Mouse (Mus musculus) lung, postnatal 0 days (tissue): ENCODE data around the gene Pitpnc1. TPM values are rescaled to one million over a fixed set of nuclear protein-coding genes. Genes with fewer than 3 reads are reported as not detected.

Source experiments
- ATAC-seq: fragments of 200-750 bp; cut with Nextera tagmentation; 2 replicates; pipeline ENCODE4 v1.8.0; 2017; ENCODE audit warnings: moderate library complexity
- DNase-seq: peaks from one replicate; pipeline ENCODE4 v3.0.0-alpha.2; 2016; ENCODE audit warnings: low spot score
- H3K27ac ChIP-seq: fragments of 300-500 bp; sonication (generic); 2 replicates; pipeline ENCODE4 v1.5.1; 2014; ENCODE audit warnings: antibody characterized with exemption, mild to moderate bottlenecking, low read length, mixed read lengths
- H3K27me3 ChIP-seq: fragments of 300-500 bp; sonication (generic); replicated peaks from 2 replicates; pipeline ENCODE4 v1.6.1; 2014; ENCODE audit warnings: low read length, mixed read lengths; ENCODE audit not compliant: insufficient read depth
- H3K36me3 ChIP-seq: fragments of 300-500 bp; sonication (generic); 2 replicates; pipeline ENCODE4 v1.6.1; 2014; ENCODE audit warnings: low read length, mixed read lengths; ENCODE audit not compliant: insufficient read depth
- H3K4me1 ChIP-seq: fragments of 300-500 bp; sonication (generic); 2 replicates; pipeline ENCODE4 v1.6.1; 2014; ENCODE audit warnings: antibody characterized with exemption, low read depth, low read length, mixed read lengths; ENCODE audit not compliant: insufficient read depth
- H3K4me2 ChIP-seq: fragments of 300-500 bp; sonication (generic); replicated peaks from 2 replicates; pipeline ENCODE4 v1.6.1; 2014; ENCODE audit warnings: low read depth, mild to moderate bottlenecking, low read length, moderate library complexity, mixed read lengths
- H3K4me3 ChIP-seq: fragments of 300-500 bp; sonication (generic); 2 replicates; pipeline ENCODE4 v1.5.1; 2014; ENCODE audit warnings: low read depth, low read length
- H3K9ac ChIP-seq: fragments of 300-500 bp; sonication (generic); replicated peaks from 2 replicates; pipeline ENCODE4 v1.6.1; 2014; ENCODE audit warnings: low read depth, mild to moderate bottlenecking
- H3K9me3 ChIP-seq: fragments of 300-500 bp; sonication (generic); 2 replicates; pipeline ENCODE4 v1.6.1; 2016; ENCODE audit warnings: low read length, mixed read lengths
- CTCF ChIP-seq: IDR thresholded peaks from 2 replicates; pipeline ENCODE4 v1.5.1; 2016; ENCODE audit warnings: antibody characterized with exemption, mild to moderate bottlenecking
- EP300 ChIP-seq: IDR thresholded peaks from 2 replicates; pipeline ENCODE4 v1.6.1; 2016; ENCODE audit warnings: antibody characterized with exemption, mild to moderate bottlenecking, control low read depth
- WGBS: fragments of 180-500 bp; shearing (Covaris S2); extraction: QIAGEN DNeasy Blood & Tissue Kit; methylation state at CpG from one replicate; pipeline ENCODE4 v1.1.7; 2014; 5-methylcytosine and 5-hydroxymethylcytosine counted together
- polyA plus RNA-seq: library from polyadenylated mRNA; unstranded; fragments of >200 nt; fragmentation: Nextera tagmentation; extraction: Ambion mirVana; gene quantifications from 2 replicates; pipeline ENCODE4 v1.2.1, GENCODE M21; 2015

Gene Pitpnc1
- polyA plus RNA-seq, 1 experiment from 2014 or later: 16.3 TPM

GRCm38 (mm10) chr11:107454546-107455462, 15.7 kb downstream of the Pitpnc1 start:
- DNase-seq (peak; percentile 55), ATAC-seq (peak; percentile 60)
- peak overlapping the region; percentile 8; the same call in 1 of the 2 replicates for H3K4me3 ChIP-seq
- H3K36me3 ChIP-seq: no peaks in the 10 kb centered on the region
- H3K4me2 ChIP-seq: peak overlapping the region; percentile 42
- peaks cover 7% of the 10 kb centered on the region; the same call in 1 of the 2 replicates for H3K4me1 ChIP-seq
- H3K27me3 ChIP-seq: no peaks in the 10 kb centered on the region
- no peak overlapping the region for H3K9ac ChIP-seq
- 41% methylated on average over 17 of the region's 19 CpGs for WGBS
- H3K9me3 ChIP-seq: no peaks in the 10 kb centered on the region
- no peak for TF ChIP-seq CTCF
- TF ChIP-seq EP300: peak; percentile 53; the same call in 1 of the 2 replicates
- H3K27ac ChIP-seq: no peak overlapping the region

GRCm38 (mm10) chr11:107452053-107452452, 18.4 kb downstream of the Pitpnc1 start:
- no peaks in the 10 kb centered on the region for H3K27me3 ChIP-seq
- H3K27ac ChIP-seq: no peak overlapping the region
- no peaks in the 10 kb centered on the region for H3K9me3 ChIP-seq
- H3K4me3 ChIP-seq: no peak overlapping the region
- TF ChIP-seq EP300: no peak
- no peak for TF ChIP-seq CTCF
- no peak for DNase-seq
- no peak overlapping the region for H3K9ac ChIP-seq
- peaks cover 7% of the 10 kb centered on the region; the same call in 1 of the 2 replicates for H3K4me1 ChIP-seq
- no peak for ATAC-seq
- H3K36me3 ChIP-seq: no peaks in the 10 kb centered on the region
- no peak overlapping the region for H3K4me2 ChIP-seq
- WGBS: 85% methylated on average over 7 of the region's 7 CpGs

- Histone ChIP-seq H3K27me3 (no peaks in the 10 kb centered on the region), H3K9me3 (no peaks in the 10 kb centered on the region), H3K9ac (no peak overlapping the region), H3K4me1 (peaks cover 7% of the 10 kb centered on the region; the same call in 1 of the 2 replicates), H3K27ac (no peak overlapping the region), H3K4me3 (no peak overlapping the region), H3K36me3 (no peaks in the 10 kb centered on the region), H3K4me2 (no peak overlapping the region)
- TF ChIP-seq EP300: no peak
- no peak for TF ChIP-seq CTCF
- DNase-seq (peak; percentile 21), ATAC-seq (no peak; the same call in 1 of the 2 replicates)
- 47% methylated on average over 10 of the region's 10 CpGs for whole genome bisulfite sequencing
Measured at GRCm38 (mm10) chr11:107451106-107451505, 19.4 kb downstream of the Pitpnc1 start.

- DNase-seq (peak; percentile 32), ATAC-seq (no peak)
- 46% methylated on average over 6 of the region's 6 CpGs for WGBS
- no peak for TF ChIP-seq EP300
- Histone ChIP-seq H3K4me3 (no peak overlapping the region), H3K9ac (no peak overlapping the region), H3K27me3 (no peaks in the 10 kb centered on the region), H3K4me1 (peaks cover 5% of the 10 kb centered on the region; the same call in 1 of the 2 replicates), H3K9me3 (no peaks in the 10 kb centered on the region), H3K27ac (no peak overlapping the region), H3K4me2 (no peak overlapping the region), H3K36me3 (no peaks in the 10 kb centered on the region)
Measured at GRCm38 (mm10) chr11:107450097-107450496, 20.4 kb downstream of the Pitpnc1 start.

- H3K9ac ChIP-seq: no peak overlapping the region
- DNase-seq (no peak), ATAC-seq (peak; percentile 17; the same call in 1 of the 2 replicates)
- H3K27ac ChIP-seq: no peak overlapping the region
- no peaks in the 10 kb centered on the region for H3K36me3 ChIP-seq
- no peaks in the 10 kb centered on the region for H3K27me3 ChIP-seq
- no peak overlapping the region for H3K4me2 ChIP-seq
- no peaks in the 10 kb centered on the region for H3K9me3 ChIP-seq
- WGBS: 74% methylated on average over 17 of the region's 17 CpGs
- TF ChIP-seq CTCF (no peak), EP300 (no peak)
- no peak overlapping the region for H3K4me3 ChIP-seq
- H3K4me1 ChIP-seq: no peaks in the 10 kb centered on the region; the same call in 1 of the 2 replicates
Measured at GRCm38 (mm10) chr11:107449169-107449910, 21.2 kb downstream of the Pitpnc1 start.

- H3K27me3 ChIP-seq: no peaks in the 10 kb centered on the region
- DNase-seq: no peak
- no peak overlapping the region for H3K4me3 ChIP-seq
- no peak overlapping the region for H3K4me2 ChIP-seq
- TF ChIP-seq CTCF (no peak), EP300 (no peak)
- no peak overlapping the region for H3K27ac ChIP-seq
- H3K9ac ChIP-seq: no peak overlapping the region
- H3K4me1 ChIP-seq: no peaks in the 10 kb centered on the region; the same call in 1 of the 2 replicates
- ATAC-seq: no peak
- WGBS: 79% methylated on average over 9 of the region's 9 CpGs
- H3K36me3 ChIP-seq: no peaks in the 10 kb centered on the region
- H3K9me3 ChIP-seq: no peaks in the 10 kb centered on the region
Measured at GRCm38 (mm10) chr11:107447915-107448314, 22.6 kb downstream of the Pitpnc1 start.
